Mouse (Mus musculus) embryonic fibroblast, embryonic 13.5 days (primary cell): ENCODE data around the gene Sytl2. TPM values are rescaled to one million over a fixed set of nuclear protein-coding genes. Genes with fewer than 3 reads are reported as not detected.
A peak's percentile ranks its signal among the peaks of the same experiment; 100 is the strongest.

Source experiments
- H3K27ac ChIP-seq: 2 replicates; pipeline ENCODE4 v1.5.1; 2012; ENCODE audit warnings: low read length, control low read depth, inconsistent platforms; ENCODE audit not compliant: insufficient read depth
- H3K4me1 ChIP-seq: 2 replicates; pipeline ENCODE4 v1.6.1; 2011; ENCODE audit warnings: low read length; ENCODE audit not compliant: control insufficient read depth, insufficient read depth
- H3K4me3 ChIP-seq: 2 replicates; pipeline ENCODE4 v1.5.1; 2011; ENCODE audit warnings: mild to moderate bottlenecking, control low read depth, low read length; ENCODE audit not compliant: insufficient read depth
- CTCF ChIP-seq: IDR thresholded peaks from 2 replicates; pipeline ENCODE4 v1.5.1; 2011; ENCODE audit warnings: mild to moderate bottlenecking, control low read depth, low read length, moderate library complexity, borderline replicate concordance; ENCODE audit not compliant: insufficient read depth
- POLR2A ChIP-seq: IDR thresholded peaks from 2 replicates; pipeline ENCODE4 v1.6.1; 2011; ENCODE audit warnings: low read depth, mild to moderate bottlenecking, control low read depth, low read length, moderate library complexity
- polyA plus RNA-seq: library from polyadenylated mRNA; stranded (reverse); fragments of >200 nt; gene quantifications from 2 replicates; pipeline ENCODE4 v1.2.4, GENCODE M21; 2011; ENCODE audit warnings: low read depth; ENCODE audit not compliant: missing spikeins, insufficient read length

The Sytl2 gene
- polyA plus RNA-seq, 1 experiment: 31.1 TPM

DNA sequence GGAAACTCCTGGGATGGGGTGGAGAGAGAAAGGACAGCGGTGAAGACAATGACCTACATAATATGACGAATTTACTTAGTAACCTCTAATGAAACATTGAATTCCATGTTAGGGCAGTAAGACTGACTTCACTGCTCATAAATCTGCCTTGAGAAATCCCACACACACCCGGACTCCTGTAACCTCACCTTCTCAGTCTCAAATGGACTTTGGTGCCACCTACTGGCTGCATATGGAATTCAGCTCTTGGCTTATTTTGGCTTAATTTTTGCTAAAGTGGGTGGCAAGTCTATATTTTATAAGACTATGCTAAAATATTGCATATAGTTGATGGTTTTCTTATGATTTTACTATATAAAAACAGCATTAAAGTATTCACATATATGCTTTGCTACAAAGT is 107.9 kb downstream of the Sytl2 start:
- TF ChIP-seq POLR2A (no peak), CTCF (no peak)
- H3K27ac ChIP-seq: no peak overlapping the region
- H3K4me1 ChIP-seq: no peaks in the 10 kb centered on the region
- H3K4me3 ChIP-seq: no peak overlapping the region

DNA sequence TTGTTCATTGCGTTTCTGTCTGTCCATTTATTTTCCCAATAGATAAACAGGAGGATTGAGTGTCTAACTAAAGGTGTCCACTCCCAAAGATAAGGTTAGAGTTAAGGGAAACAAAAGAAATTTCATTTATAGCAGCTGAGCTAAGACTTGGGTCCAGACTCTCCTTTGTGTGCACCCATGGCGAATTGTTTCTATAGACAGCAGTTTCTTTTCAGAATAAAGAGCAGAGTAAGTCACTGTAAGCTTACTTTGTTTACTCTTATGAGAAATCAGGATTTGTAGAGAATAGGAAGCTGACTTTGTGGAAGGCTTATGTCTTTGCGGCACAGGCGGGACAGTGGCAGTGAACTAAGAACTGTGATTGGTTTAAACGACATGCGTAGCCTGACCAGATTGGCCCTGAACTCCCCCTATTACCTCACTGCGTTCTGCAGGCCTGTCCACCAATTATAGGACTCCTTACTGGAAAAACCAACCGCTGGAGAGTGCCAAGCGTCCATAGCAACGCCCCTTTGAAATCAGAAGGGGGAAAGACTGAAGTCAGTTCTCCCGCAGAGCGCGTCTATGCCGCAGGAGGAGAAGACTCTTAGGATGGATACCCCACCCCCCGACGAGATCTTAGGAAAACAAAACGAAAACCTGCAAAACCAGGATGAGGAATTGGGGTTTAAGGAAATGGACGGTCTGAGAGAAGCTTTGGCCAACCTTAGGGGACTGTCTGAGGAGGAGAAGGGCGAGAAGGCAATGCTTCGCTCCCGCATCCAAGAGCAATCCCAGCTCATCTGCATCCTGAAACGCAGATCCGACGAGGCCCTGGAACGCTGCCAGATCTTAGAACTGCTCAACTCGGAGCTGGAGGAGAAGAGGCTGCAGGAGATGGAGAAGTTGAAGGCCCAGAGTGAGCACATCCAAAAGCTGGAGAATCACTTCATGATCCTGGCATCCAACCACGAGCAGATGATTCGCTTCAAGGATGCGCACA is 124.3 kb downstream of the Sytl2 start, which contains the start of gene Ccdc89:
Ccdc89 (plus strand) TSS at position 558 of the 982 bp plus-strand sequence.
- TF ChIP-seq POLR2A (0 out of 2 replicates have a peak, but pooled peaks have one; percentile 35), CTCF (no peak)
- H3K4me1 ChIP-seq: no peaks in the 10 kb centered on the region
- H3K27ac ChIP-seq: no peak within 1 kb of the TSS
- H3K4me3 ChIP-seq: peak within 1 kb of the TSS; percentile 24

DNA sequence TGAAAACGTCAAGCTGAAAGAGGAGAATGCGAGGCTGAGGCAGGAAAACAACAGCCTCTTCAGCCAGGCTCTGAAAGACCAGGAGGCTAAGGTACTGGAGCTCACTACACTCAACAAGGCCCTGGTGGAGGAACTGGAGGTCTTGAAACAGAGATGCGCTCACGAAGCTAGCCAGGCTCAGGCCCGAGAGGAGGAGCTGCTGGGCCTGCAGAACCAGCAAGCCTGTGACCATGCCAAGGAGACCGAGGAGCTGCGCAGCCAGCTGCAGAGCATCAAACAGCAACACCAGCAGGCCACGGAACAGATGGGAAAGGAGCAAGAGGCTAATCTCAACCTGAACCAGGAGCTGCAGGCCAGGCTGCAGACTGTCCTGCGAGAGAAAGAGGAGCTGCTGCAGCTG is 125.0 kb downstream of the Sytl2 start:
- no peaks in the 10 kb centered on the region for H3K4me1 ChIP-seq
- TF ChIP-seq CTCF (no peak), POLR2A (no peak)
- no peak overlapping the region for H3K4me3 ChIP-seq
- H3K27ac ChIP-seq: no peak overlapping the region

DNA sequence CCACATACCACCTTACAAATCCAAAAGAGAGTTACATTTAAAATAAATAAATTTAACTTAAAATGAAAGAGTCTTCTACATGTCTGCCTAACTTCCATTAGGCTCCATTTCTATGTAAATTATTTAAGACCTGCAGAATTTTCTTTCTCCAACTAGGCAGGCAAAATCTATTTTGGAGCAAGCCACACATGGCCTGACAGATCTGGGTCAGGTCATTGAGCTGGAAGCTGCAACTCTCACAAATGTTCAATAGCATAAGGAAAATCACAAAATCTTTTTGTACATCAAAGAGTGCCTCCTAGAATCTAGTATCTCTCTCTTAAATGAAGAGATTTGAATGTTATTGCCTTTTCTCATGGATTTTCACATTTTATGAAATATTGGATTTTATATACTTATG is 130.2 kb downstream of the Sytl2 start:
- Histone ChIP-seq H3K4me1 (no peaks in the 10 kb centered on the region), H3K4me3 (no peak overlapping the region), H3K27ac (no peak overlapping the region)
- TF ChIP-seq CTCF: no peak
- TF ChIP-seq POLR2A: no peak

DNA sequence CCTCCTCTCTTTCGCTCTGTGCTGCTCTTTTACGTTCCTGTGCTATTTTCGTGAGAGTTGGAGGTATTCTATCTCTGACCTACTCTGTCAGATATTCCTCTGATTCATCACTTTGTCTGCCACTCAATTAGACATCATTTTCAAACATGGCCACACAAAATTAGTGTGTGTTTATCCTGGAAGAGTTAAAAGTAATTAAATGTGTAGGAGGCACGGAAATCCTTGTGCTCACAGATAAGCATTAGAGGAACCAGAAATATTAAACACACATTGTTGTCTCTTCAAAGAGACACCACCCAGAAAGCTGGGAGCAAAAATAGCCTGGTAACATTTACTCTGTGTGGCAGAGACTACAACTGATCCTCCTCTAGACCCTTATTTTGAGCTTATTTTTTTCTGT is 138.0 kb downstream of the Sytl2 start:
- TF ChIP-seq POLR2A: no peak
- no peak for TF ChIP-seq CTCF
- H3K4me3 ChIP-seq: no peak overlapping the region
- H3K4me1 ChIP-seq: no peaks in the 10 kb centered on the region
- no peak overlapping the region for H3K27ac ChIP-seq

DNA sequence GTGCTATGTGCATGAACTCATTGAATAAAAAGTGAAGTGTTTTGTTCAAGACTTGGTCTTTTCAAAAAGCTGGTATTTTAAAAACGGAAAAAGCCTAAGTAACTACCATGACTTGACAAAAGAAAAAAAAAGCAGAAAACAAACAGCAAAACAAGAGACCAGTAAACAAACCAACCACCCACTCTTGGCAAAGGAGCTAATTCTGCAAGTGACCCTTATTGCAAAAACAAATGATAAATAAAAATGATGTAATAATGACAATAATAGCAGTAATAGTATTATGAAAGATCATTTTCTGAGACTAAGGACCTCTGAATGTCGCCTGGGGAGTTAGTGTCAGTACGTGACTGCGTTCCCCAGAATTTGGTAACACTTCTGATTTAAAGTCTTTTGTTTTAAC is 140.0 kb downstream of the Sytl2 start:
- TF ChIP-seq POLR2A: no peak
- TF ChIP-seq CTCF: no peak
- peak overlapping the region; percentile 66 for H3K27ac ChIP-seq
- no peaks in the 10 kb centered on the region for H3K4me1 ChIP-seq
- H3K4me3 ChIP-seq: peak overlapping the region; percentile 27

DNA sequence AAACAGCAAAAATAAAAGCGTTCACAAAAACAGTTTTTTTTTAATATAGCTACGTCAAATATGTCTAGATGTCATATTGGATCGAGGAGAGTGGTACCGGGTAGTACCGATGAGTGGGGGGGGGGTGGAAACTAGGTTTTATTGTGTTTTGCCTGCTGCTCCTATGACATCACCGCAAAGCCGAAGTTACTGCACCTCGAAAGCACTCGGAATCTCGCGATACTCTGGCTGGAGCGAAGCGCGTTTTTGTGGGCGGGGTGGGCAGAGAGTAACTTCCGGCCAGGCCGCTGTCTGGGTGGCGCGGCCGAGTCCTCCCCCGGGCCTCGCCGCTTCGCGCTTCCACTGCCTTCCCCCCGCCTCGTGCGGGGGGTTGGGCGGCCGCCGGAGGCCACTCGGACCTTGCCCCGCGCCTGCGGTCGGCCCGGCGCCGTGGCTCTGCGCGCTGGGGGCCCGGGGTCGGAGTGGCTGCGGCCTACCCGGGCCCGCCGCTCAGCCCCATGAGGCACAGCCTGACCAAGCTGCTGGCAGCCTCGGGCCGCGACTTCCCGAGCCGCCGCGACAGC is 140.5 kb downstream of the Sytl2 start, which contains the start of gene Crebzf:
Crebzf (plus strand) TSS at position 212 of the 563 bp plus-strand sequence.
- no peaks in the 10 kb centered on the region; the same call in 1 of the 2 replicates for H3K4me1 ChIP-seq
- peak within 1 kb of the TSS; percentile 99 for H3K4me3 ChIP-seq
- peak within 1 kb of the TSS; percentile 89 for H3K27ac ChIP-seq
- TF ChIP-seq POLR2A (peak; percentile 74), CTCF (no peak)

DNA sequence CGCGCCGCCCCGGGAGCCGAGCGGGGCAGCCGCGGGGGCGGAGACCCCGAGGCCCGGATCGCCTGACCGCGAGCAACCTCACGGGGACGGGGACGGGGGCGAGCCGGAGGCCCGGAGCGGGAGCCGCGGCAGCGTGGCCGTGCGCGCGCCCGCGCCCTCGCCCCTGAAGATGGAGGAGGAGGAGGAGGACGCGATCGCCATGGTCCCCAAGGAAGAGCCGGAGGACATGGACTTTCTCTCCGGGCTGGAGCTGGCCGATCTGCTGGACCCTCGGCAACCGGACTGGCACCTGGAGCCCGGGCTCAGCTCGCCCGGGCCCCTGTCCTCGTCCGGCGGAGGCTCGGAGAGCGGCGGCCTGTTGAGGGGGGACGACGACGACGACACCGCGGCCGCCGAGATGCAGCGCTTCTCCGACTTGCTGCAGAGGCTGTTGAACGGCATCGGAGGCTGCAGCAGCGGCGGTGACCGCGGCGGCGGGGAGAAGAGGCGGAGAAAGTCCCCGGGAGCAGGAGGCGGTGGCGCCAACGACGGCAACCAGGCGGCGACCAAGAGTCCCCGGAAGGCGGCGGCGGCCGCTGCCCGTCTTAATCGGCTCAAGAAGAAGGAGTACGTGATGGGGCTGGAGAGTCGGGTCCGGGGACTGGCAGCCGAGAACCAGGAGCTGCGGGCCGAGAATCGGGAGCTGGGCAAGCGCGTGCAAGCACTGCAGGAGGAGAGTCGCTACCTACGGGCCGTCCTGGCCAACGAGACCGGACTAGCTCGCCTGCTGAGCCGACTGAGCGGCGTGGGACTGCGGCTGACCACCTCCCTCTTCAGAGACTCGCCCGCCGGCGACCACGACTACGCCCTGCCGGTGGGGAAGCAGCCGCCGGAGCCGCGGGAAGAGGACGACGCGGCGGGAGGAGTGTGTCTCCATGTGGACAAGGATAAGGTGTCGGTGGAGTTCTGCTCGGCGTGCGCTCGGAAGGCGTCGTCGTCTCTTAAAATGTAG is 141.3 kb downstream of the Sytl2 start:
- Histone ChIP-seq H3K4me1 (no peaks in the 10 kb centered on the region; the same call in 1 of the 2 replicates), H3K4me3 (peak overlapping the region; percentile 99), H3K27ac (peak overlapping the region; percentile 89)
- TF ChIP-seq POLR2A (0 out of 2 replicates have a peak, but pooled peaks have one; percentile 17), CTCF (no peak)

DNA sequence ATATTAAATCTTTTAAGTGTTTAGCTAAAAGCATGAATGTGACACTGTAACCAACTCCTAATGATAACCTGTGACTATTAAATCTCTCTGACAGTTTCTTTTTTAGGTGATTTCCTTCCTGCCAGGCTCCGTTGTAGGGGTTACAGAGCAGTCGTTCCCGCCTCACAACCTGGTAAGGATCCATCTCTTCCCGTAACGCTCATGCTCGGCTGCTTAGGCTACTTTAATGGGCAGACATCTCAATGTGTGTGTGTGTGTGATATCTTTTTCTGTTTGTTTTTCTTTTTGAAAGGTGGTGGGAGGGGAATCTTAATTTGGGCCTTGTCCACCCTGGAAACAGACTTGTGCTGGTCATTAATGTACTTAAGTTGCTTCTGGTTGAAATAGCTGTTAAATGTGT is 142.2 kb downstream of the Sytl2 start:
- Histone ChIP-seq H3K4me1 (no peaks in the 10 kb centered on the region; the same call in 1 of the 2 replicates), H3K4me3 (peak overlapping the region; percentile 99), H3K27ac (no peak overlapping the region)
- no peak for TF ChIP-seq POLR2A
- no peak for TF ChIP-seq CTCF
